ENCODE assay signal across 8 mouse cellular contexts in genomic region chr11:74619201-74619955, GRCm38 (mm10). TPM values are rescaled to one million over a fixed set of nuclear protein-coding genes. Genes with fewer than 3 reads are reported as not detected.
A peak's percentile ranks its signal among the peaks of the same experiment; 100 is the strongest.
DNase-seq lines count a peak whose midpoint lies in the region.

Gene Ccdc92b, plus strand, starts transcription at chr11:74619605.

- DNase-seq in NIH3T3 (ENCODE audit: low read depth): peak; percentile 79
- peak; percentile 76 for DNase-seq in cerebellum, adult 9-11 months
- peak in 1 of 2 experiments; percentile 69 for DNase-seq in frontal cortex, adult 2 months (ENCODE audit: extremely low spot score in 1 of 2, low spot score in 1 of 2)
- peak; percentile 88 for DNase-seq in hindbrain, embryonic 10.5 days (ENCODE audit: low spot score)
- DNase-seq in layer of hippocampus, adult 9-11 months: peak; percentile 49
- DNase-seq in lung, postnatal 14 days: peak; percentile 86
- DNase-seq in retina, embryonic 14.5 days (ENCODE audit: low spot score): peak; percentile 87
- DNase-seq in thymus, postnatal 4 days: peak; percentile 94

- peaks cover 14% of the 10 kb centered on the region for H3K4me1 ChIP-seq in hindbrain, embryonic 10.5 days (replicated peaks)

- peak within 1 kb of the TSS; percentile 61 for H3K4me3 ChIP-seq in hindbrain, embryonic 10.5 days

- peak within 1 kb of the TSS; percentile 83 for H3K27ac ChIP-seq in hindbrain, embryonic 10.5 days

- H3K27me3 ChIP-seq in hindbrain, embryonic 10.5 days (ENCODE audit: insufficient read depth, poor library complexity, severe bottlenecking): peaks cover 54% of the 10 kb centered on the region

- H3K36me3 ChIP-seq in hindbrain, embryonic 10.5 days: no peaks in the 10 kb centered on the region

- H3K9me3 ChIP-seq in hindbrain, embryonic 10.5 days: no peaks in the 10 kb centered on the region

- 1% methylated on average over 60 of the region's 63 CpGs for WGBS in hindbrain, embryonic 10.5 days

RNA-seq across cellular contexts. Expression of gene Ccdc92b, which starts in this region (rescaled TPM):
- 19.5 and 19.9 TPM in 2 replicates for polyA plus RNA-seq in frontal cortex, adult 2 months (2012; rRNA removed)
- polyA plus RNA-seq in hindbrain, embryonic 10.5 days (2016; fragmentation: Nextera tagmentation; extraction: Ambion mirVana): 0.61 and 1.2 TPM in 2 replicates
